Mouse (Mus musculus): ENCODE measurements at regions not wholly inside any gene's neighbourhood (a gene's known extent, or its start where the extent isn't known, plus 50 kb on each side); places are given as distances from the start of the nearest gene placed in this dataset.

DNA sequence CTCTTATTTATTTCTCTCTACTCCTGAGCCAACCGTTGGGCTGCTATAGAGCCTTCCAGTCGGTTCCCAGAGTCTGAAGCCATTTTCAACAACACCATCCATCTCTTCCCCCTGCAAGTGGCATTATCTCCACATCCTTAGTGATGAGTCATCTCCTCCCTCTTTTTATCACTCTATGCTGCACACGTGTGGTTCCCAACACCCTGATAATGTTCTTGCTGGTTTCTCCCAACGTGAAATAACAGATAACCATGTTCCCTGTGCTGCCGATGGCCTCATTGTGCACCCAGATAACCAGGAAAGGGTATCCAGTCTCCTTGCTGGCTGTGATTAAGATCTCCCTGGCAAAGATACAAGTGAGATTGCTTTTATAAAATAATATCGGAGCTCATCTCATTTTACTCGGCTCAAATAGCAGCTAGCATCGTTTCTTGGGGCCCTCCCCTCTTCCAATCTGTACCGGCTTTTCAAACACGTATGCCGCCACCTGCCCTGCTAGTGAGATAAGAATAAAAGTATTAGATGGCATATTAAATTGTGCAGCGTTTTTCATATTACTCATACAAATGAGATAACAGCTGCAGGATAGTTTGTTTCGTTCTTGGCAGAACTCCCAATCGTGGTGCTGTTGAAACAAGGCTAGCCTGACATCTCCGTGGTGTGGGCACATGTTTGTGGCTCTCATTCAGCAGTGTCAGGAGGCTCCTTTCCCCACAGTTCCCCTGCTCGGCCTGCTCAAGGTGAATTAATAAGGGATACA, 250.3 kb upstream of the Ppp2r3a start:
- no peaks in the 10 kb centered on the region for H3K27me3 ChIP-seq (ENCODE audit: control insufficient read depth, insufficient read depth, low read length)
- H3K9ac ChIP-seq (replicated peaks; ENCODE audit: low read depth, low read length) = no peak overlapping the region
- no peaks in the 10 kb centered on the region for H3K36me3 ChIP-seq (ENCODE audit: control insufficient read depth, insufficient read depth, low read length)
- no peak overlapping the region for H3K27ac ChIP-seq (ENCODE audit: low read depth, low read length)
- H3K4me3 ChIP-seq (ENCODE audit: low read depth, low read length) = no peak overlapping the region
- H3K4me2 ChIP-seq (ENCODE audit: low read depth, low read length) = no peak overlapping the region
- WGBS = 71% methylated on average over 16 of the region's 16 CpGs
- no peak for ATAC-seq (ENCODE audit: low read depth)
- H3K9me3 ChIP-seq (ENCODE audit: control insufficient read depth, low read length) = no peaks in the 10 kb centered on the region
- H3K4me1 ChIP-seq (ENCODE audit: control insufficient read depth, insufficient read depth, low read length) = no peaks in the 10 kb centered on the region

DNA sequence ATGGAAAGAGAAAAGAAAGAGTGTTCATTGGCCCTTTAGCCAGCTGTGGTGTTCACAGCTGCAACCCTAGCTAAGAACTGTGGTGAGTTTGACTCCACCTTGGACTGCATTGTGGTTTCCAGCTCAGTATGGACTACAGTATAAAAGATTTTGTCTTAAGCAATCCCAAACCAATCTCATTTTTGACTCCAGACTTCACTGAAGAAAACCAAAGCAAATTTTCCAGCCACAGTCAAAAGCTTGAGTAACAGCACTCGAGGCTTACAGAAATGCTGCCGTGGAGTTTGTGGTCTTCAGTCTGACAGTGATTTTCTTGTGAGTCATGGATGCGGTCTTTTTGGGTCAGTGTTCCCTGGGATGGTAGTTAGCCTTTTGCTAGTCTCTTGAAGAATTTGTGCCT, 249.4 kb upstream of the Ppp2r3a start:
- Histone ChIP-seq H3K4me1 (ENCODE audit: control insufficient read depth, insufficient read depth, low read length) (0 out of 2 replicates have a peak, but pooled peaks cover 4% of the 10 kb centered on the region), H3K4me2 (ENCODE audit: low read depth, low read length) (no peak overlapping the region), H3K4me3 (ENCODE audit: low read depth, low read length) (no peak overlapping the region), H3K9me3 (ENCODE audit: control insufficient read depth, low read length) (no peaks in the 10 kb centered on the region), H3K27me3 (ENCODE audit: control insufficient read depth, insufficient read depth, low read length) (no peaks in the 10 kb centered on the region), H3K27ac (ENCODE audit: low read depth, low read length) (no peak overlapping the region), H3K9ac (replicated peaks; ENCODE audit: low read depth, low read length) (no peak overlapping the region), H3K36me3 (ENCODE audit: control insufficient read depth, insufficient read depth, low read length) (no peaks in the 10 kb centered on the region)
- WGBS = 93% methylated on average over 3 of the region's 3 CpGs
- ATAC-seq (ENCODE audit: low read depth) = no peak

GRCm38 (mm10) chr9:101498721-101499120, 247.1 kb upstream of the Ppp2r3a start:
- Histone ChIP-seq H3K9ac (replicated peaks; ENCODE audit: low read depth, low read length) (no peak overlapping the region), H3K27ac (ENCODE audit: low read depth, low read length) (no peak overlapping the region), H3K27me3 (ENCODE audit: control insufficient read depth, insufficient read depth, low read length) (no peaks in the 10 kb centered on the region), H3K4me3 (ENCODE audit: low read depth, low read length) (no peak overlapping the region), H3K36me3 (ENCODE audit: control insufficient read depth, insufficient read depth, low read length) (no peaks in the 10 kb centered on the region), H3K9me3 (ENCODE audit: control insufficient read depth, low read length) (no peaks in the 10 kb centered on the region), H3K4me2 (ENCODE audit: low read depth, low read length) (no peak overlapping the region), H3K4me1 (ENCODE audit: control insufficient read depth, insufficient read depth, low read length) (peaks cover 9% of the 10 kb centered on the region; the same call in 1 of the 2 replicates)
- ATAC-seq (ENCODE audit: low read depth) = no peak
- WGBS = 97% methylated on average over 5 of the region's 5 CpGs

DNA sequence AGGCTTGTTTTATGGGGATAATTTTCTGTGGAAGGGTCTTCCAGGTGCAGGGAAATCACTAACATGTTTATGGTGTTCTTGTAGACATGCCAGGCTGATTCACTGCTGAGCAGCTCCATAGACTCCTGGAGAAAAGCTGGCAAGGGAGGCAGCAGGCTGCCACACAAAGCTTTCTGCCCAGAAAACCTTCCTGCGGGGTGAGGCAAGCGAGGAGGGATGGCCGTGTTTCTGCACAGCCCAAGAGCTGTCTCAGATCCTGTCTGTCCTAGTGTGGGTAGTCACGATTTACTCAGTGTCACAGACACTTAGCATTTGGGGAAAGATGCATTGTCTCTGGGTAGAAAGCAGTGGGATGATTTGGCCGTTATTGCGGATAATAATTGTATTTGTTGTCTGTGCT, 244.2 kb upstream of the Ppp2r3a start:
- 57% methylated on average over 6 of the region's 6 CpGs for WGBS
- Histone ChIP-seq H3K4me1 (ENCODE audit: control insufficient read depth, insufficient read depth, low read length) (peaks cover 9% of the 10 kb centered on the region; the same call in 1 of the 2 replicates), H3K27ac (ENCODE audit: low read depth, low read length) (peak overlapping the region; percentile 77; the same call in 1 of the 2 replicates), H3K27me3 (ENCODE audit: control insufficient read depth, insufficient read depth, low read length) (no peaks in the 10 kb centered on the region), H3K9ac (replicated peaks; ENCODE audit: low read depth, low read length) (no peak overlapping the region), H3K36me3 (ENCODE audit: control insufficient read depth, insufficient read depth, low read length) (no peaks in the 10 kb centered on the region), H3K4me2 (ENCODE audit: low read depth, low read length) (no peak overlapping the region), H3K4me3 (ENCODE audit: low read depth, low read length) (no peak overlapping the region), H3K9me3 (ENCODE audit: control insufficient read depth, low read length) (no peaks in the 10 kb centered on the region)
- no peak for ATAC-seq (ENCODE audit: low read depth)

GRCm38 (mm10) chr9:101489013-101489412, 237.4 kb upstream of the Ppp2r3a start:
- Histone ChIP-seq H3K27ac (ENCODE audit: low read depth, low read length) (no peak overlapping the region), H3K36me3 (ENCODE audit: control insufficient read depth, insufficient read depth, low read length) (no peaks in the 10 kb centered on the region), H3K27me3 (ENCODE audit: control insufficient read depth, insufficient read depth, low read length) (no peaks in the 10 kb centered on the region), H3K4me3 (ENCODE audit: low read depth, low read length) (no peak overlapping the region), H3K9ac (replicated peaks; ENCODE audit: low read depth, low read length) (no peak overlapping the region), H3K4me2 (ENCODE audit: low read depth, low read length) (no peak overlapping the region), H3K4me1 (ENCODE audit: control insufficient read depth, insufficient read depth, low read length) (no peaks in the 10 kb centered on the region), H3K9me3 (ENCODE audit: control insufficient read depth, low read length) (no peaks in the 10 kb centered on the region)
- no peak for ATAC-seq (ENCODE audit: low read depth)
- WGBS = 85% methylated on average over 6 of the region's 6 CpGs

- ATAC-seq (ENCODE audit: low read depth) = no peak
- Histone ChIP-seq H3K9me3 (ENCODE audit: control insufficient read depth, low read length) (no peaks in the 10 kb centered on the region), H3K9ac (replicated peaks; ENCODE audit: low read depth, low read length) (no peak overlapping the region), H3K27ac (ENCODE audit: low read depth, low read length) (no peak overlapping the region), H3K27me3 (ENCODE audit: control insufficient read depth, insufficient read depth, low read length) (no peaks in the 10 kb centered on the region), H3K4me2 (ENCODE audit: low read depth, low read length) (no peak overlapping the region), H3K4me3 (ENCODE audit: low read depth, low read length) (no peak overlapping the region), H3K36me3 (ENCODE audit: control insufficient read depth, insufficient read depth, low read length) (no peaks in the 10 kb centered on the region), H3K4me1 (ENCODE audit: control insufficient read depth, insufficient read depth, low read length) (peaks cover 14% of the 10 kb centered on the region)
- 62% methylated on average over 3 of the region's 3 CpGs for WGBS
Observed at GRCm38 (mm10) chr9:101476223-101476622, 224.6 kb upstream of the Ppp2r3a start.

DNA sequence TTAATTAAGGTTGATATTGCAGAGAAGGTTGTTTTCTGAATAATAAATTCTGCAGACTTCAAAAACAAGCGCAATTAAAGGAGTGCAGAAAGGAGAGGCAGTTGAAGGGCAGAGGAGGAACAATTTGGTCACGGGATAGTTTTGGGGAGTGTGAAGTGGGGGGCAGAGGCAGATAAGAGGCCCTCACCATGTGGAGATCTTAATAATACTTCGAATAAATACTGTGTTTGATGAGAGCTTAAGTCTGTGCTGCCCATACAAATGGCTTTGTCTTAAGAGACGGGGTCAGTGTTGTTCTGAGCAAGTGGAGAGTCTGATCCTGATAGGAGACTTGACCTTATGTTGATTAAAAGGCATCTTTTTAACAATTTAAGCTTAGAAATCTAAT, 221.5 kb upstream of the Ppp2r3a start:
- no peak for ATAC-seq (ENCODE audit: low read depth)
- peaks cover 14% of the 10 kb centered on the region for H3K4me1 ChIP-seq (ENCODE audit: control insufficient read depth, insufficient read depth, low read length)
- no peaks in the 10 kb centered on the region for H3K36me3 ChIP-seq (ENCODE audit: control insufficient read depth, insufficient read depth, low read length)
- H3K27ac ChIP-seq (ENCODE audit: low read depth, low read length) = 0 out of 2 replicates have a peak overlapping the region, but pooled peaks have one; percentile 73
- 52% methylated on average over 4 of the region's 4 CpGs for WGBS
- no peak overlapping the region for H3K4me2 ChIP-seq (ENCODE audit: low read depth, low read length)
- H3K9me3 ChIP-seq (ENCODE audit: control insufficient read depth, low read length) = no peaks in the 10 kb centered on the region
- no peak overlapping the region for H3K9ac ChIP-seq (replicated peaks; ENCODE audit: low read depth, low read length)
- H3K27me3 ChIP-seq (ENCODE audit: control insufficient read depth, insufficient read depth, low read length) = no peaks in the 10 kb centered on the region
- no peak overlapping the region for H3K4me3 ChIP-seq (ENCODE audit: low read depth, low read length)

DNA sequence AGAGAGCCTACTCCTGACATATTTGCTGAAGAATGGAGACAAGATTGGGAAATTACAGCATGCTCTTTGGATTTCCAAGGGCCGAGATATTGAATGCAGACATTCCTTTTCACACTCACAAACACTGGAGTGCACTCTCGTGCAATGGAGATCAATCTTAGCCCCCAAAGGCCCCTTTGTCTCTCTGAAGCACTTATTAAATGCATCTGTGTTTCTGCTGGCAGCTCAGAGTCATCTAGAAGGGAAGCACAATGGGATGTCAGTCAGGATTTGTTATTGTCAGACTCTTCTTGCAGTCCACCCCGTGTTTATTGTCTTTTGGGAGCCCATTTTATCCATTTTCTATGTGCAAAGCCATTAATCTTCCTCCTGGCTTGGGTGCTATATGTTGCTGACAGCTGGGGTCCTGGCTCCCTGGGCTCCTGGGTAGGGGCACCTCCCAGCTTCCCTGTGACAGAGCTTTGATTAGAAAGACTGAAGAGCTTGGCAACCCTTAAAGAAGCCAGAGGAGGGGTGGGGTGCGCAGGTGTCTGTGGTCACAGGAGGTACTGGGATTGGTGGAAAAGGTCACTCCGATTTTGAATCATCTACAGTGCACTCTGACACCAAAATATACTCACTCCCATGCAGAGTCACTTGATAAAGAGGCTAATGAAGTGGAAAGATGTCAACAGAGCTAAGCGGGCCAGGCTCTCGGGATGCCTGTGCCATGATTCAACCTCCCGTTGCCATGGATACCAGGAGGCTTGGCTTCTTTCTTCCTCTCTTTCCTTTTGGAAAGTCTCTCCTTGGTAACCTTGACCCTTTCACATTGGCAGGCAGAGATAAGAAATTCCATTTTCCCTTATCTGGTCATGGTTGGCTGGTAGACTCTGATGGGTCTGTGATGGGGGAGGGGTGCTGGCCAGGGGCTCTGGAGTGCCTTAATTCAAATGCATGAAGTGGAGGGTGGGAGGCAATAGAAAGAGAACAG, 220.8 kb upstream of the Ppp2r3a start:
- H3K9ac ChIP-seq (replicated peaks; ENCODE audit: low read depth, low read length) = no peak overlapping the region
- WGBS = 21% methylated on average over 8 of the region's 8 CpGs
- no peak overlapping the region for H3K4me2 ChIP-seq (ENCODE audit: low read depth, low read length)

GRCm38 (mm10) chr9:101471665-101472064, 220.1 kb upstream of the Ppp2r3a start:
- Histone ChIP-seq H3K27me3 (ENCODE audit: control insufficient read depth, insufficient read depth, low read length) (no peaks in the 10 kb centered on the region), H3K4me2 (ENCODE audit: low read depth, low read length) (no peak overlapping the region), H3K4me3 (ENCODE audit: low read depth, low read length) (no peak overlapping the region), H3K4me1 (ENCODE audit: control insufficient read depth, insufficient read depth, low read length) (peaks cover 14% of the 10 kb centered on the region), H3K36me3 (ENCODE audit: control insufficient read depth, insufficient read depth, low read length) (no peaks in the 10 kb centered on the region), H3K9ac (replicated peaks; ENCODE audit: low read depth, low read length) (no peak overlapping the region), H3K9me3 (ENCODE audit: control insufficient read depth, low read length) (no peaks in the 10 kb centered on the region), H3K27ac (ENCODE audit: low read depth, low read length) (peak overlapping the region; percentile 73; the same call in 1 of the 2 replicates)
- ATAC-seq (ENCODE audit: low read depth) = no peak
- WGBS = 18% methylated on average over 3 of the region's 3 CpGs

More for the DNA sequence above, 220.8 kb upstream of the Ppp2r3a start:
- H3K27me3 ChIP-seq (ENCODE audit: control insufficient read depth, insufficient read depth, low read length) = no peaks in the 10 kb centered on the region
- H3K36me3 ChIP-seq (ENCODE audit: control insufficient read depth, insufficient read depth, low read length) = no peaks in the 10 kb centered on the region
- ATAC-seq (ENCODE audit: low read depth) = peak; percentile 78
- peaks cover 14% of the 10 kb centered on the region for H3K4me1 ChIP-seq (ENCODE audit: control insufficient read depth, insufficient read depth, low read length)
- no peak overlapping the region for H3K4me3 ChIP-seq (ENCODE audit: low read depth, low read length)
- H3K27ac ChIP-seq (ENCODE audit: low read depth, low read length) = peak overlapping the region; percentile 73
- H3K9me3 ChIP-seq (ENCODE audit: control insufficient read depth, low read length) = no peaks in the 10 kb centered on the region

Measured in neural tube, embryonic 14.5 days (tissue).